Mouse (Mus musculus) colon, adult 2 months (tissue): Measurements from ENCODE around the gene Rnf151. TPM values are rescaled to one million over a fixed set of nuclear protein-coding genes. Genes with fewer than 3 reads are reported as not detected.

Experiments
- polyA plus RNA-seq: library from polyadenylated mRNA; depleted of rRNA; stranded (reverse); fragments of >200 nt; gene quantifications from 2 replicates; pipeline ENCODE4 v1.2.3, GENCODE M21; 2012; rRNA removed

The Rnf151 gene
- not detected in 2 replicates for polyA plus RNA-seq

GRCm38 (mm10) chr17:24717943-24718342, at the start of gene Rnf151, which contains the start of gene Rps2:
Gene Rnf151 (minus strand): TSS chr17:24718063.
Gene Rps2 (plus strand): TSS chr17:24718116.

DNA sequence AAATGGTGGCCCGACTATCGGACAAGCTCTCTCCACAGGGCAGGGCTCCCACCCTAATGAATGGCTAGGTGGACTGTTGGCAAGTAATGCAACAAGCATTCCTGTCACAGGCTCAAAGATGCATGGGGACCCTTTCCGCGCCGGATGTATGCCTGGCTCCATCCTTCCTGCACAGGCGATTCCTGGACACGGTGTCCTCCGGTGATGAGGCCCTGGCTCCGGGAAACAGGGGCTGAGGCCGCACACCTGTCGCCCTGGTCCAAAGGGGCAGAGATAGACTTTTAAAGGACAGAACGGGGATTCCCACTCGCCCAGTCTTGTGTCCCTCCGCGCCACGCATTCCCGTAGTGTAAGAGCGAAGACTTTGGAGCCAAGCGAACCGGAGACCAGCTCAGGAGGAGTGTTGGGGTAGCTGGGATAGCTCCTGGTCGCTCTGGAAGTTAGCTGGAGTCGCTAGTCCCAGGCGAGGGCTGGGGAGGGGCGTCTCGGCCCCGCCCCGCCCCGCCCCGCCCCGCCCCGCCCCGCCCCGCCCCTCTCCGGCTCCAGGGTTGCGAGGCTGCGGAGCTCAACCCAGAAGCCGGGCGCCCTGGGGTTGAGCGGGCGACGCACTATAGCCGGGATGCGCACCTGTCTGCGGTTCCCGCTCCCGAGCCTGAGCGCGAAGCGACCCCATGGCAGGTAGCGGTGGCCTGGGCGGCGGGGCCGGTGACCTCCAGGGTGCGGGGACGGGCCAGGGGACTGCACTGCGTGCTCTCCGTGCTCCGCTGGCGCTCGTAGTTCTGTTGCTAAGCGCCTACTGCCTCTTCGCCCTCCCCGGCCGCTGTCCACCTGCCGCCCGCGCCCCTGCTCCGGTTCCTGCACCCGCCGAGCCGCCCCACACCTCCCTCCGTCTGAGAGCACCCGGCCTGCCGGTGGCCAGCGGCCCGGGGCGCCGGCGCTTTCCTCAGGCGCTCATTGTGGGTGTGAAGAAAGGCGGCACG, 34.8 kb upstream of the Rnf151 start, which contains the start of gene Hs3st6:
Gene Hs3st6, plus strand, starts transcription at position 574 of the 980 bp plus-strand sequence.

GRCm38 (mm10) chr17:24736330-24737051, 18.6 kb upstream of the Rnf151 start, which contains the start of gene Msrb1:
Gene Msrb1 (plus strand): TSS chr17:24736642.

GRCm38 (mm10) chr17:24727618-24728017, 9.8 kb upstream of the Rnf151 start, which contains the start of gene Rpl3l:
Gene Rpl3l (plus strand): TSS chr17:24727820.

DNA sequence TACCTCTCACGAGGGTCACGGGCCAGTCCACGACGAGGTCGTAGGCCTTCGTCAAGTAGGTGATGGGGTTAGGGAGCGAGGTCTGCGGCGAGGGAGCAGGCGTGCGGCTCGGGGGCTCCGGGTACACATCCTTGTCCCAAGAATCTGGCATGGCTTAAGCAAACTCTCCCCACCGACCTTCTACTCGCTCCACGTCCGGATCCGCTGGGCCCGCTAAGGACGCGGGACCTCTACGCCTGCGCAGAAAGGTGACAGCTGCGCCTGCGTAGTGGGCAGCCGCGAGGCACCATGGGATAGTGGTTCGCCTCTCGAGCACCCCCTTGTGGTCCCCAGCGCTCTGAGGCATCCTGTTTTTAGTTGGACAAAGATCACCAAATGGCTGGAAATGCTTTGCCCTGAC, 6.3 kb upstream of the Rnf151 start, which contains the start of gene Ndufb10:
Gene Ndufb10, minus strand, starts transcription at position 295 of the 400 bp plus-strand sequence.

DNA sequence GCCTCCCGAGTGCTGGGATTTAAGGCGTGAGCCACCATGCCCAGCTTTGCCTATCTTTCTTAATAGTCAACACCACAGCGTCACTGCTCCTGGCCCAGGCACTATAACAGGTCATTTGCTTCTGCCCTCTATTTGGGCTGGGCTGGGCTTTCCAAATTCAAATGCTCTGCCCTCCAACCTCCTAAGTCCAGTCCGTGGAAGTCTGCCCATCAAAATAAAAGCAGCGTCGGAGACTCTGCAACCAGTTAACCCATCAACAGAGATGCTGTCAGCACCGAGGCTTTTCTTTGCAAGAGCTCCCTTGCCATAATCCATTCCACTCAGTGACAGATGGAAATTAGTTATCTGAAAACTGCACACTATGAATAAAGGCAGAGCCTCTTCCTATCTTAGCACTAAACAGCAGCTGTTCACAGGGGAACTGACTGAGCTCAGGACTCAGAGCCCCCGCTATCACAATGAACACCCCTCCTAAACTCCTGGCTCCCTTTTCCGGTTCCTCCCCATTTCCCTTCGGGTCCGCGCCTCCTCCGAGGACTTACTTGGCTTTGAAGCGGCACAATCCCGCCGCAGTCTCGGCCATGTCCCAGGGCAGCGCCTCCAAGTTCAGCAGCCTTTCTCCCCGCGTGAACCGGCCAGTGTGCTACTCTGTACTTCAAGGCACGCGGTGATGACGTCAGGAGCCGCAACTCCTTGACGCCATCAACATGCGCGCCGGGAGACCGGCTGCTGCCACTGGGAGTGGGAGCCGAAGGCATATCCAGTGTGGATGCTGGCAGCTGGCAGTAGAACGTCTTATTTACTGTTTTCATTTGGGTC, 10.7 kb downstream of the Rnf151 start, which contains the start of gene Tbl3:
Gene Tbl3, minus strand, starts transcription at position 679 of the 819 bp plus-strand sequence.

DNA sequence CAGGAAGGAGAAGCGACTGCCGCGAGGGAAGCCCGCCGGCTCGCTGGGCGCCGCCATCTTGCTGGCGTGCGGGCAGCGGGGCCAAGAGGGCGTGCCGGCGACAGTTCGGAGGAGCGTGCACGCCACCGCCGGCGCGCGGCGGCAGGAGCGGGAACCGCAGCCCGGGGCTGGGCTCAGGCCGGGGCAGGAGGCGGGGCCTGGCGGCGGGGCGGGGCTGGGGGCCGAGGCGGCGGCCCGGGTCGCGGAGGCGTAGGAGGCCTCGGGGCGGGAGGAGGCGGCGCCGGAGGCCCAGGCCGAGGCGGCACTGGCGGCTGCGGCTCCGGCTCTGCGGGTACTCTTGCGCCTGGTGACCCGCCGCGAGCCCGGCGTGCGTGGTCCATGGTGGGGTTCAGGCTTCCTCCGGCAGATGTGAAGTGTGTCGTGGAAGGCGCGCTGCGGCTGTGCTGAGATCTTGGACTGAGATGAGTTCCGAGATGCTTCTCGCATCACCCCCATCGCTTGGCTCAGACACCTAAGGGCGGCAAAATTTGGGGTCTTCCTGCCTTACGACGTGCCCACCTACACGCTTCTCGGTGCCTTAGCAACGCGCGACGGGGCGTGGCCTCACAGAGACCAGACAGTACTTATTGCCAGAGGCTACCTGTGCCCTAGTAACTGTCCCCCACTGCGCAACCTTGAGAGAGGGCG, 21.7 kb downstream of the Rnf151 start, which contains the start of the genes Gfer and Noxo1:
Gene Gfer, minus strand, starts transcription at position 146 of the 687 bp plus-strand sequence.
Gene Noxo1, plus strand, starts transcription at position 224 of the 687 bp plus-strand sequence.

DNA sequence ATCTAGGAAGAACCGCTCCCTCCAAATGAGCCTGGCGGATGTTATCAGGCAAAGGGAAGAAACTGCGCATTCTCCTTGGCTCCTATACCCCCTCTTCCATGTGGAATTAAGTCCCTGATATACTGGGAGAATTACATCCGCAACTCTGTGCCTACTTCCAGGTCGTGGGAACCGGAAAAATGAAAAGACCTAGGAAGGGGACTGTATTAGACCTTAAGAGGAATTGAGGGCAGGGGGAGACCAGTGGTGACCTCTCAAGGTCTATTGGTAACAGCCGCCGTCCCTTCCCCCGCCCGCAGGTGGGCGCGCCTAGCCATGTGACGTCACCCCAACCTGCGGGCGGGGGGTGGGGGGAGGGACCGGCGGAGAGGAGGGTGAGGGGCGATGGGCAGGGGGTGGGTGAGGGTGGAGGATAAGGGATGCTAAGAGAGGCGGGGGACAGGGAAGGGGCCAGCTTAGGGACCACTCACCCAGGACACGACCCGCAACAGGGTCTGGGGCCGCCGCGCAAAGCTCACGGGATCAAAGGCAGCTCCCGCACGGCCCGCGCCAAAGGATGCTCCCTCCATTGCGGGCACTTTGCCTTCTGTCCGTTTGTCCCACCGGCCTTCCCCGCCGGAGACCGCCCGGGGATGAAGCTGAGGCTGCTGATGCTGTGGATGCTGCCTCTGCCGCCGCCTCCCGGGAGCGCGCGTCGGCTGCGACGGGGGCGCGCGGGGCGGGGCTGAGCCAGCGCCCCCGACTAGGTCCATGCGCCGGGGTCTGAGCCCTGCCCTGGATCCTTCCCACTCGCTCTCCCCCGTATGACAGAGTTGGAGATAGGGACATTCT, 28.4 kb downstream of the Rnf151 start, which contains the start of gene Syngr3:
Gene Syngr3, minus strand, starts transcription at position 705 of the 831 bp plus-strand sequence.

GRCm38 (mm10) chr17:24669545-24670245, 48.2 kb downstream of the Rnf151 start, which contains the start of gene Zfp598:
Gene Zfp598 (plus strand): TSS chr17:24669687.

Other genes starting within 250 kb of the Rnf151 start
- gene E4f1, start 247.8 kb downstream of the Rnf151 start, polyA plus RNA-seq, result 86.5 and 103 TPM in 2 replicates
- gene Pgp, start 247.7 kb downstream of the Rnf151 start, polyA plus RNA-seq, result 161 and 194 TPM in 2 replicates
- gene Bricd5, start 244.2 kb downstream of the Rnf151 start, polyA plus RNA-seq, result 2.0 and 2.5 TPM in 2 replicates
- 45.6 and 60.0 TPM in 2 replicates for gene Mlst8, start 239.0 kb downstream of the Rnf151 start, polyA plus RNA-seq
- gene Caskin1, start 229.5 kb downstream of the Rnf151 start, polyA plus RNA-seq, result 1.5 and 1.7 TPM in 2 replicates
- gene Traf7, start 190.1 kb downstream of the Rnf151 start, polyA plus RNA-seq, result 179 and 213 TPM in 2 replicates
- gene Rab26, start 183.9 kb downstream of the Rnf151 start, polyA plus RNA-seq, result 0.26 and 1.8 TPM in 2 replicates
- 80.1 and 86.9 TPM in 2 replicates for gene Pkd1, start 168.2 kb downstream of the Rnf151 start, polyA plus RNA-seq
- 126 and 137 TPM in 2 replicates for gene Tsc2, start 85.4 kb downstream of the Rnf151 start, polyA plus RNA-seq
- 8.2 and 8.6 TPM in 2 replicates for gene Nthl1, start 85.4 kb downstream of the Rnf151 start, polyA plus RNA-seq
- 81.0 and 93.6 TPM in 2 replicates for gene Slc9a3r2, start 67.7 kb downstream of the Rnf151 start, polyA plus RNA-seq
- 0.44 and 0.66 TPM in 2 replicates for gene Npw, start 59.6 kb downstream of the Rnf151 start, polyA plus RNA-seq
- gene Zfp598, start 48.4 kb downstream of the Rnf151 start, polyA plus RNA-seq, result 124 and 127 TPM in 2 replicates
- gene Syngr3, start 28.1 kb downstream of the Rnf151 start, polyA plus RNA-seq, result 4.1 and 4.6 TPM in 2 replicates
- 59.1 and 69.9 TPM in 2 replicates for gene Gfer, start 21.9 kb downstream of the Rnf151 start, polyA plus RNA-seq
- 235 and 246 TPM in 2 replicates for gene Noxo1, start 21.8 kb downstream of the Rnf151 start, polyA plus RNA-seq
- 43.3 and 49.1 TPM in 2 replicates for gene Tbl3, start 10.4 kb downstream of the Rnf151 start, polyA plus RNA-seq
- gene Rps2, start 53 bp upstream of the Rnf151 start, polyA plus RNA-seq, result 3,267 and 3,407 TPM in 2 replicates
- gene Ndufb10, start 6.4 kb upstream of the Rnf151 start, polyA plus RNA-seq, result 285 and 351 TPM in 2 replicates
- gene Rpl3l, start 9.8 kb upstream of the Rnf151 start, polyA plus RNA-seq, result 0.10 and 0.13 TPM in 2 replicates
- gene Msrb1, start 18.6 kb upstream of the Rnf151 start, polyA plus RNA-seq, result 91.4 and 133 TPM in 2 replicates
- 0.24 and 0.30 TPM in 2 replicates for gene Hs3st6, start 34.9 kb upstream of the Rnf151 start, polyA plus RNA-seq
- not detected in 2 replicates for gene Meiob, start 86.2 kb upstream of the Rnf151 start, polyA plus RNA-seq
- gene Hagh, start 122.1 kb upstream of the Rnf151 start, polyA plus RNA-seq, result 165 and 180 TPM in 2 replicates
- 34.9 and 43.1 TPM in 2 replicates for gene Fahd1, start 132.3 kb upstream of the Rnf151 start, polyA plus RNA-seq
- 4.1 and 4.8 TPM in 2 replicates for gene Igfals, start 147.9 kb upstream of the Rnf151 start, polyA plus RNA-seq
- gene Nubp2, start 168.3 kb upstream of the Rnf151 start, polyA plus RNA-seq, result 28.4 and 29.3 TPM in 2 replicates
- gene Spsb3, start 168.6 kb upstream of the Rnf151 start, polyA plus RNA-seq, result 112 and 128 TPM in 2 replicates
- gene Eme2, start 177.0 kb upstream of the Rnf151 start, polyA plus RNA-seq, result 40.2 and 43.2 TPM in 2 replicates
- 233 and 246 TPM in 2 replicates for gene Mrps34, start 177.1 kb upstream of the Rnf151 start, polyA plus RNA-seq
- gene Nme3, start 178.4 kb upstream of the Rnf151 start, polyA plus RNA-seq, result 66.8 and 90.4 TPM in 2 replicates
- 75.9 and 79.6 TPM in 2 replicates for gene Mapk8ip3, start 218.9 kb upstream of the Rnf151 start, polyA plus RNA-seq
- 11.4 and 19.2 TPM in 2 replicates for gene Jpt2, start 242.6 kb upstream of the Rnf151 start, polyA plus RNA-seq